Mouse (Mus musculus) limb, embryonic 11.5 days (tissue): Measurements from ENCODE around the gene Isg20l2. TPM values are rescaled to one million over a fixed set of nuclear protein-coding genes. Genes with fewer than 3 reads are reported as not detected.
"Not testable (repeated sequence)": the region's sequence is repeated elsewhere in the genome, so short reads cannot be mapped to it uniquely, and the experiment has no call there.

ENCODE experiments used
- ATAC-seq: fragments of 200-750 bp; cut with Nextera tagmentation; 2 replicates; pipeline ENCODE4 v1.8.0; 2017; ENCODE audit warnings: low read depth; ENCODE audit not compliant: insufficient number of reproducible peaks, low FRiP score, low TSS enrichment
- DNase-seq: peaks from one replicate; pipeline ENCODE4 v3.0.0-alpha.2; 2015; ENCODE audit warnings: low spot score
- H3K27ac ChIP-seq: fragments of 300-500 bp; sonication (generic); replicated peaks from 2 replicates; pipeline ENCODE4 v1.5.1; 2014; ENCODE audit warnings: low read depth, mild to moderate bottlenecking, low read length
- H3K27me3 ChIP-seq: fragments of 300-500 bp; sonication (generic); 2 replicates; pipeline ENCODE4 v1.6.1; 2014; ENCODE audit warnings: mild to moderate bottlenecking, low read length, mixed read lengths; ENCODE audit not compliant: control insufficient read depth, insufficient read depth
- H3K36me3 ChIP-seq: fragments of 300-500 bp; sonication (generic); 2 replicates; pipeline ENCODE4 v1.6.1; 2014; ENCODE audit warnings: mild to moderate bottlenecking, low read length, moderate library complexity, mixed read lengths; ENCODE audit not compliant: control insufficient read depth, insufficient read depth
- H3K4me1 ChIP-seq: fragments of 300-500 bp; sonication (generic); 2 replicates; pipeline ENCODE4 v1.6.1; 2014; ENCODE audit warnings: low read length, mixed read lengths; ENCODE audit not compliant: control insufficient read depth, insufficient read depth
- H3K4me2 ChIP-seq: fragments of 300-500 bp; sonication (generic); 2 replicates; pipeline ENCODE4 v1.6.1; 2014; ENCODE audit warnings: low read depth, mild to moderate bottlenecking, moderate library complexity; ENCODE audit not compliant: severe bottlenecking
- H3K4me3 ChIP-seq: fragments of 300-500 bp; sonication (generic); 2 replicates; pipeline ENCODE4 v1.5.1; 2014; ENCODE audit warnings: low read depth, low read length
- H3K9ac ChIP-seq: fragments of 300-500 bp; sonication (generic); 2 replicates; pipeline ENCODE4 v1.6.1; 2014; ENCODE audit warnings: mild to moderate bottlenecking, low read length
- H3K9me3 ChIP-seq: fragments of 300-500 bp; sonication (generic); 2 replicates; pipeline ENCODE4 v1.6.1; 2016; ENCODE audit warnings: low read length; ENCODE audit not compliant: control insufficient read depth
- WGBS: fragments of 180-500 bp; shearing (Covaris S2); extraction: QIAGEN DNeasy Blood & Tissue Kit; methylation state at CpG from one replicate; pipeline ENCODE4 v1.1.7; 2014; 5-methylcytosine and 5-hydroxymethylcytosine counted together
- polyA plus RNA-seq: library from polyadenylated mRNA; unstranded; fragments of >200 nt; fragmentation: Nextera tagmentation; extraction: Ambion mirVana; gene quantifications from 2 replicates; pipeline ENCODE4 v1.2.1, GENCODE M21; 2014

Isg20l2 gene
- 51.7 and 67.0 TPM in 2 replicates for polyA plus RNA-seq

GRCm38 (mm10) chr3:87930078-87930795, at the start of gene Isg20l2, which contains the start of gene Rrnad1:
Gene Isg20l2, plus strand, starts transcription at chr3:87930314.
Gene Rrnad1, minus strand, starts transcription at chr3:87930717.
- H3K9ac ChIP-seq = peak within 1 kb of the TSS; percentile 77
- no peaks in the 10 kb centered on the region for H3K9me3 ChIP-seq
- peaks cover 18% of the 10 kb centered on the region; the same call in 1 of the 2 replicates for H3K36me3 ChIP-seq
- peak within 1 kb of the TSS; percentile 65; the same call in 1 of the 2 replicates for H3K27ac ChIP-seq
- DNase-seq (peak; percentile 98), ATAC-seq (peak; percentile 96)
- peak within 1 kb of the TSS; percentile 69 for H3K4me2 ChIP-seq
- peak within 1 kb of the TSS; percentile 52 for H3K4me3 ChIP-seq
- peaks cover 8% of the 10 kb centered on the region; the same call in 1 of the 2 replicates for H3K4me1 ChIP-seq
- WGBS = under 1% methylated on average over 77 of the region's 78 CpGs
- no peaks in the 10 kb centered on the region for H3K27me3 ChIP-seq

- H3K27me3 ChIP-seq = no peaks in the 10 kb centered on the region
- peak overlapping the region; percentile 92 for H3K4me3 ChIP-seq
- H3K9ac ChIP-seq = peak overlapping the region; percentile 86
- ATAC-seq (no peak), DNase-seq (no peak)
- H3K4me2 ChIP-seq = peak overlapping the region; percentile 86
- H3K4me1 ChIP-seq = peaks cover 9% of the 10 kb centered on the region
- no peaks in the 10 kb centered on the region for H3K9me3 ChIP-seq
- no peaks in the 10 kb centered on the region; the same call in 1 of the 2 replicates for H3K36me3 ChIP-seq
- H3K27ac ChIP-seq = no peak overlapping the region
- 3% methylated on average over 3 of the region's 3 CpGs for WGBS
Observed at GRCm38 (mm10) chr3:87884291-87884690, 45.8 kb upstream of the Isg20l2 start.

- ATAC-seq (peak; percentile 41), DNase-seq (peak; percentile 62)
- Histone ChIP-seq H3K9me3 (no peaks in the 10 kb centered on the region), H3K9ac (peak overlapping the region; percentile 86), H3K4me3 (peak overlapping the region; percentile 92), H3K4me2 (peak overlapping the region; percentile 86), H3K36me3 (no peaks in the 10 kb centered on the region; the same call in 1 of the 2 replicates), H3K27ac (peak overlapping the region; percentile 87), H3K27me3 (no peaks in the 10 kb centered on the region), H3K4me1 (peaks cover 9% of the 10 kb centered on the region)
- WGBS = 0% methylated on average over 27 of the region's 28 CpGs
Observed at GRCm38 (mm10) chr3:87884708-87885251, 45.3 kb upstream of the Isg20l2 start.

GRCm38 (mm10) chr3:87885281-87886003, 44.7 kb upstream of the Isg20l2 start, which contains the start of gene Prcc:
Gene Prcc, minus strand, starts transcription at chr3:87885608.
- Histone ChIP-seq H3K36me3 (no peaks in the 10 kb centered on the region; the same call in 1 of the 2 replicates), H3K27ac (peak within 1 kb of the TSS; percentile 87), H3K9me3 (no peaks in the 10 kb centered on the region), H3K4me2 (peak within 1 kb of the TSS; percentile 86), H3K27me3 (no peaks in the 10 kb centered on the region), H3K4me1 (peaks cover 9% of the 10 kb centered on the region), H3K9ac (peak within 1 kb of the TSS; percentile 86), H3K4me3 (peak within 1 kb of the TSS; percentile 92)
- ATAC-seq = peak; percentile 97
- peak; percentile 88 for DNase-seq
- whole genome bisulfite sequencing = 0% methylated on average over 33 of the region's 33 CpGs

GRCm38 (mm10) chr3:87886004-87886365, 44.1 kb upstream of the Isg20l2 start:
- Histone ChIP-seq H3K9ac (peak overlapping the region; percentile 27; the same call in 1 of the 2 replicates), H3K36me3 (no peaks in the 10 kb centered on the region; the same call in 1 of the 2 replicates), H3K4me3 (peak overlapping the region; percentile 92), H3K4me2 (peak overlapping the region; percentile 40), H3K27me3 (no peaks in the 10 kb centered on the region), H3K27ac (no peak overlapping the region), H3K9me3 (no peaks in the 10 kb centered on the region), H3K4me1 (peaks cover 9% of the 10 kb centered on the region)
- ATAC-seq = no peak; the same call in 1 of the 2 replicates
- 16% methylated on average over 10 of the region's 10 CpGs for WGBS
- no peak for DNase-seq

- H3K4me2 ChIP-seq = peak overlapping the region; percentile 40; the same call in 1 of the 2 replicates
- H3K4me1 ChIP-seq = peaks cover 9% of the 10 kb centered on the region
- H3K27ac ChIP-seq = no peak overlapping the region
- no peak for DNase-seq
- 85% methylated on average over 6 of the region's 6 CpGs for WGBS
- no peaks in the 10 kb centered on the region for H3K27me3 ChIP-seq
- H3K36me3 ChIP-seq = no peaks in the 10 kb centered on the region; the same call in 1 of the 2 replicates
- H3K9ac ChIP-seq = no peak overlapping the region; the same call in 1 of the 2 replicates
- ATAC-seq = no peak
- H3K9me3 ChIP-seq = no peaks in the 10 kb centered on the region
- peak overlapping the region; percentile 92; the same call in 1 of the 2 replicates for H3K4me3 ChIP-seq
Observed at GRCm38 (mm10) chr3:87886416-87886815, 43.7 kb upstream of the Isg20l2 start.

GRCm38 (mm10) chr3:87887400-87887799, 42.7 kb upstream of the Isg20l2 start:
- not testable (repeated sequence) for H3K36me3 ChIP-seq, H3K4me3 ChIP-seq, ATAC-seq, H3K4me1 ChIP-seq, H3K27ac ChIP-seq, DNase-seq, H3K27me3 ChIP-seq, H3K9me3 ChIP-seq, H3K4me2 ChIP-seq, H3K9ac ChIP-seq
- WGBS = 83% methylated on average over 4 of the region's 4 CpGs

- H3K4me2 ChIP-seq = no peak overlapping the region
- H3K27me3 ChIP-seq = no peaks in the 10 kb centered on the region
- H3K27ac ChIP-seq = no peak overlapping the region
- DNase-seq (no peak), ATAC-seq (no peak)
- no peaks in the 10 kb centered on the region for H3K36me3 ChIP-seq
- no peaks in the 10 kb centered on the region for H3K9me3 ChIP-seq
- no peak overlapping the region for H3K4me3 ChIP-seq
- WGBS = 69% methylated on average over 3 of the region's 3 CpGs
- H3K4me1 ChIP-seq = no peaks in the 10 kb centered on the region
- no peak overlapping the region for H3K9ac ChIP-seq
Observed at GRCm38 (mm10) chr3:87891481-87891880, 38.6 kb upstream of the Isg20l2 start.
